Mouse (Mus musculus) C2C12 (cell line): Measurements from ENCODE around the gene Vpreb1.

Experiments
- CTCF ChIP-seq: IDR thresholded peaks from one replicate; pipeline ENCODE4 v1.5.1; 2011; ENCODE audit not compliant: control insufficient read depth, insufficient read depth, insufficient read length
- MAX ChIP-seq: IDR thresholded peaks from one replicate; pipeline ENCODE4 v1.6.1; 2011; ENCODE audit warnings: mild to moderate bottlenecking, control low read depth
- USF1 ChIP-seq: IDR thresholded peaks from one replicate; pipeline ENCODE4 v1.6.1; 2011; ENCODE audit warnings: low read depth, mild to moderate bottlenecking, control low read depth, moderate library complexity

- TF ChIP-seq MAX (no peak), CTCF (no peak), USF1 (no peak)
Measured at GRCm38 (mm10) chr16:16896015-16896381, 25.4 kb upstream of the Vpreb1 start.
